Mouse (Mus musculus): ENCODE measurements at regions not wholly inside any gene's neighbourhood (a gene's known extent, or its start where the extent isn't known, plus 50 kb on each side); places are given as distances from the start of the nearest gene placed in this dataset.
A peak's percentile ranks its signal among the peaks of the same experiment; 100 is the strongest.

- Histone ChIP-seq H3K27me3 (replicated peaks; ENCODE audit: control insufficient read depth, insufficient read depth, low read length) (no peaks in the 10 kb centered on the region), H3K27ac (ENCODE audit: insufficient read depth, low read depth, low read length) (no peak overlapping the region), H3K4me1 (ENCODE audit: control insufficient read depth, insufficient read depth, low read length) (no peaks in the 10 kb centered on the region; the same call in 1 of the 2 replicates), H3K4me3 (ENCODE audit: insufficient read depth, low read depth, low read length) (no peak overlapping the region), H3K36me3 (ENCODE audit: control insufficient read depth, insufficient read depth, low read length) (no peaks in the 10 kb centered on the region)
- TF ChIP-seq CTCF (conservative IDR thresholded peaks at IDR 0.05; ENCODE audit: insufficient read depth, insufficient read length, low read depth, low read length) = no peak
- TF ChIP-seq POLR2A (IDR thresholded peaks at IDR 0.05; ENCODE audit: low read depth, low read length) = no peak
- peak; percentile 63 for DNase-seq
- WGBS = 21% methylated on average over 2 of the region's 2 CpGs
These were observed 131.2 kb downstream of the Gpat3 start for GRCm38 (mm10) chr5:100976736-100977135.

GRCm38 (mm10) chr5:100951210-100951609, 105.7 kb downstream of the Gpat3 start:
- 15% methylated on average over 15 of the region's 15 CpGs for whole genome bisulfite sequencing
- no peaks in the 10 kb centered on the region for H3K36me3 ChIP-seq (ENCODE audit: control insufficient read depth, insufficient read depth, low read length)
- H3K27me3 ChIP-seq (replicated peaks; ENCODE audit: control insufficient read depth, insufficient read depth, low read length) = no peaks in the 10 kb centered on the region
- no peak overlapping the region for H3K27ac ChIP-seq (ENCODE audit: insufficient read depth, low read depth, low read length)
- H3K4me3 ChIP-seq (ENCODE audit: insufficient read depth, low read depth, low read length) = no peak overlapping the region
- no peak for TF ChIP-seq CTCF (conservative IDR thresholded peaks at IDR 0.05; ENCODE audit: insufficient read depth, insufficient read length, low read depth, low read length)
- TF ChIP-seq POLR2A (IDR thresholded peaks at IDR 0.05; ENCODE audit: low read depth, low read length) = no peak
- no peaks in the 10 kb centered on the region for H3K4me1 ChIP-seq (ENCODE audit: control insufficient read depth, insufficient read depth, low read length)
- peak; percentile 5 for DNase-seq
